Mouse (Mus musculus): Measurements from ENCODE around the gene Npdc1.

The Npdc1 gene

GRCm38 (mm10) chr2:25430395-25431233, 31.5 kb downstream of the Npdc1 start:
- DNase-seq: peak; percentile 63 to 64

DNA sequence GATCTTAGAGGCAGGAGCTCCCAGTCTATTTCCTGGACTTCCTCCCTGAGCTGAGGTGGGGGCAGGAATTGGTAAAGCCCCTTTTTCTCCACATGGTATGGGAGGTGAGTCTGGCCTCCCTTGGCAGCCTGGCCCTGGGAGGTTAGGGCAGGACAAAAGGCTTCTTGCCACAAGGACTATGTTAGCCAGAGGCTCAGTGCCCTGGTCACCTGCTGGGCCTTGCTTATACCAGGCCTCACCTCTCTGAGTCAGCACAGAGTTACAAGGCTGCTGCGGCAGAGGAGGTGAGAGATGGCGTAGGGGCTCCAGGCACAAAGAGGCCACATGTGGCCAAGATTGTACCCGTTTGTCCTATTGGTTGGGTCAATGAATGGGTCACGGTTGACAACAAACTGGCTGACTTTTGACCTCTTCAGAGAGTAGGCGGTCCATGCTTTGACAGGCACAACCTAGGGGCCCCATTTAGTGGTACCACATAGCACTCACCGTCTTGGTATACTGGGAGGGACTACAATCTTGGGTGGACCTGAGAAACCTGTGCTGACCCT, 32.2 kb downstream of the Npdc1 start:
- no peak for DNase-seq

GRCm38 (mm10) chr2:25432326-25433098, 33.4 kb downstream of the Npdc1 start:
- DNase-seq: no peak

DNA sequence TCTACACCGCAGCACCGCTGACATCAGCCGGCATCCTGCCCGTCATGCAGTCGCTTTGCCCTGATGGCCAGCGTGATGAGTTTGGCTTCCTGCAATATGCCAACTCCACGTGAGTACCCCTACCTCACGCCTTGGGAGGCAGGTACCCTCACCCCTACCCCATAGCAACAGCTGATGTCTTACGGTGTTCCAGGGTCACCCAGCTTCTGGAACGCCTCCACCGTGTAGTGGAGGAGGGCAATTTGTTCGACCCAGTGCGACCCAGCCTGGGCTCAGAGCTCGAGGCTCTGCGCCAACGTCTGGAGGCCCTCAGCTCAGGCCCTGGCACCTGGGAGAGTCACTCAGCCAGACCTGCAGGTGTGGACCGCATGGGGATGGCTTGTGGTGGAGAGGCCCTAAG, 34.0 kb downstream of the Npdc1 start:
- no peak for DNase-seq

- no peak for DNase-seq
Observed at GRCm38 (mm10) chr2:25434292-25434691, 35.1 kb downstream of the Npdc1 start.

DNA sequence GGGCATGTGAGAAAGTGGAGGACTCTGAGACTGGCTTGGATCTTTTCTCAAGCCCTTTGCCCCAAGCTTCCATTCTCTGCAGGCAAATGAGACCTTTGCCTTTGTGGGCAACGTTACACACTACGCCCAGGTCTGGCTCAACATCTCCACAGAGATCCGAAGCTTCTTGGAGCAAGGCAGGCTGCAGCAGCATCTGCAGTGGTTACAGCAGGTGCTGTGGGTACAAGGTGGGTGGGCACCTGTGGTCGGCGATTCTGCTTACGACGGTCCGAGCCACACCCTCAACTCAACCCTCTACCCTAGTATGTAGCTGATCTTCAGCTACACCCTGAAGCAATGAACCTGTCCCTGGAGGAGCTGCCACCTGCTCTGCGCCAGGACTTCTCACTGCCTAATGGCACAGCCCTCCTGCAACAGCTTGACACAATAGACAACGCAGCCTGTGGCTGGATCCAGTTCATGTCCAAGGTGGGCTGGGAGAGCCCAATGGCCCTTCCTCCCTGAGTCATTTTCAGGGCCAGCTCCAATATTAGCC, 37.2 kb downstream of the Npdc1 start:
- no peak for DNase-seq

GRCm38 (mm10) chr2:25441067-25441466, 41.9 kb downstream of the Npdc1 start:
- no peak for DNase-seq

DNA sequence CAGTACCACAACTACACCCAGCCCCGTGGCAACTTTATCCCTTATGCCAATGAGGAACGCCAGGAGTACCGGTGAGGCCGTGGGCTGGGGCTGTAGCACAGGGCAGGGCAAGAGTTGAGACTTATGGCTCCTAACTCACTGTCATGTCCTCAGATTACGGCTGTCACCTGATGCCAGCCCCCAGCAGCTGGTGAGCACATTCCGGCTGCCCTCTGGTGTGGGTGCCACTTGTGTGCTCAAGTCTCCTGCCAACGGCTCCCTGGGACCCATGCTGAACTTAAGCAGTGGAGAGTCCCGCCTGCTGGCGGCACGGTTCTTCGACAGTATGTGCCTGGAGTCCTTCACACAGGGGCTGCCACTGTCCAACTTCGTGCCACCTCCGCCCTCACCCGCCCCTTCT, 43.5 kb downstream of the Npdc1 start:
- DNase-seq: no peak

- peak; percentile 37 to 48 for DNase-seq
Observed at GRCm38 (mm10) chr2:25450853-25451647, 51.9 kb downstream of the Npdc1 start.

DNA sequence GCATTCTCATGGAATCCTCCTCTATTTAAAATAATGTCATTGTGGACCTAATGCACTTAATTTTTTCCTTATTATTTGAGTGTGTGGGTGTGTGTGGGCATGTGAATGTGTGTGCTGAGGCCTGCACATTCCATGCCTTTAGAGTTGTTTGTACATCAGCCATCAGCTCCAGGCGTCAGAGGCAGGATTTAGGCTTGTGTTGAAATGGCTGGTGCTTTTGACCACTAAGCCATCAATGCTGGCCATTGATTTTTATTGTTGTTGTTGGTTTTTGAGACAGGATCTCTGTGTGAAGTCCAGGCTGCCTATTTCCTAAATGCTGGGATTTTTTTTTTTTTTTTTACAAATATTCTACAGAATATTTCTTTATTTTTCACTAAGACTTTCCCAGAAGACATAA, 53.8 kb downstream of the Npdc1 start:
- no peak for DNase-seq

- no peak for DNase-seq
Observed at GRCm38 (mm10) chr2:25456205-25456953, 57.2 kb downstream of the Npdc1 start, which contains the start of gene Clic3. Gene Clic3 (plus strand): TSS chr2:25456838.

DNA sequence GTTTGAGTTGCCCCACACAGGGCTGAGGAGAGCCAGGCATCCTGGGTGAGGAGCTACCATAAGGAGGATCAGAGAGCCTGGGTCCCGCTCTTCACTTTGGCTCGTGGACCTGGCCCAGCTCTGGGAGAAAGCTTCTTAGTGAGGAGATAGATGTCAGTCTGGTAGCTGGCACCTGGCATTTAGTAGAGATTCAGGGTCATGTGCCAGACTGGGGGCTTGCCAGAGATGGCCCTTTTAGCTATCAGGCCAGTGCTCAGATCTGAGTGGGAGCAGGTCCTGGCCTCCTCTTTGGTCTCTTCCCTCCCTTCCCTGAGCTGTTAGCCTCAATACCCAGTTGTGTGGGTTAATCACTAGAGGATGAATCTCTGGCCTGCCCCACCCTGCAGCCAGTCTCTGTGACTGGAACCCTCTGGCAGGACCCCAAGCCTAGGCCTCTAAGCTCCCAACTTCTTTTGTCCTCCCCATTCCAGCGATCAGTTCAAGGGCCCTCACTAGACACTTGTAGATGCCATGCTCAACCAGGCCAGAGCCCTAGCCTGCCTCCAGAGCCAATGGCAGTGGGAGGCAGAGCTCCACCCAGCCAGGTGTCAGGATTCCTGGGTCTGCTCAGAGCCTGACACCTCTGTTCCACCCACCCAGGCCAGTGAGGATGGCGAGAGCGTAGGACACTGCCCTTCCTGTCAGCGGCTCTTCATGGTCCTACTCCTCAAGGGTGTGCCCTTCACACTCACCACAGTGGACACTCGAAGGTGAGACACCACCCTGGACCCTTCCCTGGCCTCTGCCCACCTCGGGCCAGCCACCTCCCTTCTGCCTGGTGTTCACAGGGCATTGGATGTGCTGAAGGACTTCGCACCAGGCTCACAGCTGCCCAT, 58.1 kb downstream of the Npdc1 start:
- DNase-seq: no peak

DNA sequence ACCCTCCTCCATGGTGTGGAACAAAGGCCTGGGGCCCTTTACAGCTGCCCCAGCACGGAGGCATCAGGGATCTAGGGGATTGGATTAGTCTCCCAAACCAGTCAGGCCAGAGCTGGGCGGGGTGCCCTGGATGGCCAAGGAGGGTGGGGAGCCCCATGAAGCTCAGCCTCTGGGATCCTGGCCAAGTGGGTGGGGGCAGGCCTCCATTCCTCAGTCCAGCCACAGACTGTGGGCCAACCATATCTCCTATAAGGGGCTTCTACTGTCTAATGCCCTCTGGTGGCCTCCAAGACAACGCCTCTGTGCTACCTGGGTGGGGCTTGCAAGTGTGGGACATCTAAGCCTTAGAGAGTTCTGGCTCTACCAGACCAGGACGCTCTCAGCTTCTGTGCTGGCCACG, 59.8 kb downstream of the Npdc1 start:
- peak in 1 of 2 experiments; percentile 51 for DNase-seq

All from kidney, postnatal 36 days (tissue).